Mouse (Mus musculus) liver, adult 2 months (tissue): ENCODE results near the gene Lsm3. TPM values are rescaled to one million over a fixed set of nuclear protein-coding genes. Genes with fewer than 3 reads are reported as not detected.

Experiments used
- DNase-seq: peaks from one replicate; pipeline ENCODE4 v3.0.0-alpha.2; 2011; ENCODE audit warnings: low read depth, low spot score; ENCODE audit errors: extremely low read depth
- H3K27ac ChIP-seq: fragments of 200-500 bp; replicated peaks from 2 replicates; pipeline ENCODE4 v1.5.1; 2012; ENCODE audit warnings: low read depth, mild to moderate bottlenecking, control low read depth, inconsistent platforms, low read length; ENCODE audit not compliant: insufficient read depth
- H3K27me3 ChIP-seq: fragments of 200-500 bp; 2 replicates; pipeline ENCODE4 v1.6.1; 2012; ENCODE audit warnings: mild to moderate bottlenecking, moderate library complexity, low read length, inconsistent platforms; ENCODE audit not compliant: control insufficient read depth, insufficient read depth
- H3K36me3 ChIP-seq: fragments of 200-500 bp; 2 replicates; pipeline ENCODE4 v1.6.1; 2012; ENCODE audit warnings: low read length, inconsistent platforms; ENCODE audit not compliant: control insufficient read depth, insufficient read depth
- H3K4me1 ChIP-seq: fragments of 200-500 bp; 2 replicates; pipeline ENCODE4 v1.6.1; 2011; ENCODE audit warnings: low read length; ENCODE audit not compliant: control insufficient read depth, insufficient read depth
- H3K4me3 ChIP-seq: fragments of 200-500 bp; 2 replicates; pipeline ENCODE4 v1.5.1; 2011; ENCODE audit warnings: low read depth, mild to moderate bottlenecking, control low read depth, low read length, moderate library complexity; ENCODE audit not compliant: insufficient read depth
- H3K79me2 ChIP-seq: fragments of 200-500 bp; 2 replicates; pipeline ENCODE4 v1.6.1; 2012; ENCODE audit warnings: inconsistent platforms, mild to moderate bottlenecking, low read length, moderate library complexity; ENCODE audit not compliant: control insufficient read depth, insufficient read depth
- H3K9ac ChIP-seq: fragments of 200-500 bp; 2 replicates; pipeline ENCODE4 v1.6.1; 2012; ENCODE audit warnings: low read depth, mild to moderate bottlenecking, control low read depth, inconsistent platforms, low read length
- CTCF ChIP-seq: fragments of 200-500 bp; IDR thresholded peaks from 2 replicates; pipeline ENCODE4 v1.5.1; 2011; ENCODE audit warnings: low read depth, low read length, control low read depth
- POLR2A ChIP-seq: fragments of 200-500 bp; IDR thresholded peaks from 2 replicates; pipeline ENCODE4 v1.6.1; 2011; ENCODE audit warnings: low read length, control low read depth; ENCODE audit not compliant: insufficient read depth; ENCODE audit errors: extremely low read depth
- WGBS: fragments of 180-500 bp; shearing (Covaris S2); methylation state at CpG from one replicate; pipeline ENCODE4 v1.1.7; 2018; 5-methylcytosine and 5-hydroxymethylcytosine counted together
- polyA plus RNA-seq: library from polyadenylated mRNA; depleted of rRNA; stranded (reverse); fragments of >200 nt; gene quantifications from 2 replicates; pipeline ENCODE4 v1.2.3, GENCODE M21; 2012; rRNA removed
- total RNA-seq: library from RNA; depleted of rRNA; stranded (reverse); fragments of >200 nt; gene quantifications from 2 replicates; pipeline ENCODE4 v1.2.3, GENCODE M21; 2014; rRNA removed

Lsm3 gene
- total and polyA plus RNA-seq, 2 experiments: 3.5 to 19.6 TPM

DNA sequence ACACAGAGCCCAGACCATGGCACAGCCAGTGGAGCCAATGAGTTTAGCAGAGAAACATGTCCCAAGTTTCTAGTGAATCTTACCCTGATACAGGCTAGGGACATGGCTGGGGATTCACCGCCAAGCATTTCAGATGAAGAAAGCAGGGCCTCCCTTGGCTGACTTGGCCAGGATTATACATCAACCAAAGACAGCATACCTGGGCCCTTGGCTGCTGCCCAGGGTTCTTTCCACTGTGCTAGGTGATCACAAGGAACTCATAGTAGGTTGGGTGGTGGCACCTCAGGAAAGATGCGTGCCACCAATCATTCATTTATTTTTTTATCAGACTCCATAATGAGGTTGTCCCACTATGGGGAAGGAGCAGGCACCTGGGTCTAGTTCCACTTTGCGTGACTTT lies 44.5 kb downstream of the Lsm3 start:
- H3K36me3 ChIP-seq: no peaks in the 10 kb centered on the region
- no peak overlapping the region for H3K4me3 ChIP-seq
- H3K27me3 ChIP-seq: no peaks in the 10 kb centered on the region
- no peak overlapping the region for H3K9ac ChIP-seq
- no peaks in the 10 kb centered on the region; the same call in 1 of the 2 replicates for H3K4me1 ChIP-seq
- no peak for TF ChIP-seq POLR2A
- TF ChIP-seq CTCF: no peak
- H3K79me2 ChIP-seq: no peaks in the 10 kb centered on the region
- DNase-seq: no peak
- no peak overlapping the region for H3K27ac ChIP-seq
- 85% methylated on average over 3 of the region's 3 CpGs for WGBS

DNA sequence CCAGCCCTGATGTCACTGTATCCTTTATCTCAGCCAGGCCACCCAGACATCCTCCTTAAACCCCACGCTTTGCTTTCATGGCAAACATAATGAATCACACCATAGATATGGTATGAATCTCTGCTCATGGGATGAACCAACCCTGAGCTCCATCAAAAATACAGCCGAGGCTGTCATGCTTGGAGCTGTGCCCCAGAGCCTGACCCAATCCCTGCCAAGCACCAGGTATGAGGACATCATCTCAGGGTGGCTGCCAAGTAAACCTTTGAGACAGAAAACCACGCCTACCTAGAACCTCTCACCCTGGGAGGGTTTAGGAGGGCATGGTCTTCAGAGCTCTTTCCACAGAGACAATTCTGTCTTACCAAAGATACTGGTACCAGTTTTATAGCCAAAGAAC lies 47.3 kb downstream of the Lsm3 start:
- 30% methylated on average over 3 of the region's 3 CpGs for WGBS
- no peaks in the 10 kb centered on the region for H3K27me3 ChIP-seq
- no peaks in the 10 kb centered on the region; the same call in 1 of the 2 replicates for H3K4me1 ChIP-seq
- no peak for TF ChIP-seq POLR2A
- TF ChIP-seq CTCF: no peak
- H3K36me3 ChIP-seq: no peaks in the 10 kb centered on the region
- no peaks in the 10 kb centered on the region for H3K79me2 ChIP-seq
- no peak overlapping the region for H3K27ac ChIP-seq
- H3K9ac ChIP-seq: no peak overlapping the region
- peak; percentile 75 for DNase-seq
- H3K4me3 ChIP-seq: no peak overlapping the region

DNA sequence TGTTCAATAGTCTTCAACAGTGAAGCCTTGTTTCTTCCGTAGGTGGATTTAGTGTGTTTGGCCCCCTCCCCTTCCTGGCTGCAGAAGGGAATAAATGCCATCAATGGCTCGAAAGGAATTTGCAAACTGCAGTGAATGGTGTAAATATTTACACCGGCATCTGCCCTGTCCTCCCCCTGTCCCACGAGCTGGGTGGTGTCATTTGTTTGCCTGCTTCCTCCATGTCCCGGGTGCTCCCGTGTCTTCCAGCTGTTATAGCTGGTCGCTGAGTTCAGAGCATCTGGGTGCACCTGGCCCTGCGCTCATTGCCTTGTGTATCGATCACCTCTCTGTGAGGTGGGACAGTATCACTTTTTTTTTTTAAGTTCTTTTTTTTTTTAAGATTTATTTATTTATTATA lies 50.7 kb downstream of the Lsm3 start:
- TF ChIP-seq POLR2A (no peak), CTCF (no peak)
- H3K27ac ChIP-seq: no peak overlapping the region
- no peaks in the 10 kb centered on the region; the same call in 1 of the 2 replicates for H3K4me1 ChIP-seq
- H3K9ac ChIP-seq: no peak overlapping the region
- H3K27me3 ChIP-seq: no peaks in the 10 kb centered on the region
- no peak overlapping the region for H3K4me3 ChIP-seq
- H3K79me2 ChIP-seq: no peaks in the 10 kb centered on the region
- DNase-seq: no peak
- no peaks in the 10 kb centered on the region for H3K36me3 ChIP-seq
- WGBS: 28% methylated on average over 9 of the region's 9 CpGs

Other genes with a start within 250 kb of the Lsm3 start
- not detected in 2 replicates for gene Wnt7a, start 104.6 kb upstream of the Lsm3 start, total RNA-seq
- not detected in 2 replicates for gene Wnt7a, start 104.6 kb upstream of the Lsm3 start, polyA plus RNA-seq
- 4.2 and 5.4 TPM in 2 replicates for gene Chchd4, start 42.4 kb upstream of the Lsm3 start, total RNA-seq
- gene Chchd4, start 42.4 kb upstream of the Lsm3 start, polyA plus RNA-seq: 4.2 and 4.5 TPM in 2 replicates
- 4.5 and 7.6 TPM in 2 replicates for gene Tmem43, start 42.2 kb upstream of the Lsm3 start, total RNA-seq
- gene Tmem43, start 42.2 kb upstream of the Lsm3 start, polyA plus RNA-seq: 8.2 and 9.4 TPM in 2 replicates
- 12.4 and 12.6 TPM in 2 replicates for gene Xpc, start within 50 bp of the Lsm3 start, total RNA-seq
- gene Xpc, start within 50 bp of the Lsm3 start, polyA plus RNA-seq: 4.5 and 5.6 TPM in 2 replicates
- 34.8 and 66.5 TPM in 2 replicates for gene Slc6a6, start 168.1 kb downstream of the Lsm3 start, total RNA-seq
- 89.0 and 96.5 TPM in 2 replicates for gene Slc6a6, start 168.1 kb downstream of the Lsm3 start, polyA plus RNA-seq